Mouse (Mus musculus) forebrain, embryonic 16.5 days (tissue): ENCODE results near the gene Amt. TPM values are rescaled to one million over a fixed set of nuclear protein-coding genes. Genes with fewer than 3 reads are reported as not detected.

Source experiments
- ATAC-seq: fragments of 200-750 bp; cut with Nextera tagmentation; 2 replicates; pipeline ENCODE4 v1.8.0; 2017; ENCODE audit warnings: mild to moderate bottlenecking, moderate library complexity
- H3K27ac ChIP-seq: fragments of 300-500 bp; sonication (generic); 2 replicates; pipeline ENCODE4 v1.5.1; 2014; ENCODE audit warnings: low read length, control low read depth
- H3K27me3 ChIP-seq: fragments of 300-500 bp; sonication (generic); replicated peaks from 2 replicates; pipeline ENCODE4 v1.6.1; 2014; ENCODE audit warnings: low read length; ENCODE audit not compliant: control insufficient read depth, insufficient read depth
- H3K36me3 ChIP-seq: fragments of 300-500 bp; sonication (generic); 2 replicates; pipeline ENCODE4 v1.6.1; 2014; ENCODE audit not compliant: control insufficient read depth, insufficient read depth
- H3K4me1 ChIP-seq: fragments of 300-500 bp; sonication (generic); replicated peaks from 2 replicates; pipeline ENCODE4 v1.6.1; 2014; ENCODE audit warnings: low read length; ENCODE audit not compliant: control insufficient read depth, insufficient read depth
- H3K4me2 ChIP-seq: fragments of 300-500 bp; sonication (generic); 2 replicates; pipeline ENCODE4 v1.6.1; 2014; ENCODE audit warnings: mild to moderate bottlenecking, low read length, control low read depth
- H3K4me3 ChIP-seq: fragments of 300-500 bp; sonication (generic); replicated peaks from 2 replicates; pipeline ENCODE4 v1.5.1; 2014; ENCODE audit warnings: mild to moderate bottlenecking, low read length, control low read depth
- H3K9ac ChIP-seq: fragments of 300-500 bp; sonication (generic); replicated peaks from 2 replicates; pipeline ENCODE4 v1.6.1; 2014; ENCODE audit warnings: low read depth, low read length, control low read depth
- H3K9me3 ChIP-seq: fragments of 300-500 bp; sonication (generic); 2 replicates; pipeline ENCODE4 v1.6.1; 2016; ENCODE audit warnings: low read length; ENCODE audit not compliant: control insufficient read depth
- WGBS: fragments of 180-500 bp; shearing (Covaris S2); extraction: QIAGEN DNeasy Blood & Tissue Kit; methylation state at CpG from one replicate; pipeline ENCODE4 v1.1.7; 2014; 5-methylcytosine and 5-hydroxymethylcytosine counted together
- polyA plus RNA-seq: library from polyadenylated mRNA; unstranded; fragments of >200 nt; fragmentation: Nextera tagmentation; extraction: Ambion mirVana; gene quantifications from 2 replicates; pipeline ENCODE4 v1.2.1, GENCODE M21; 2015

Gene Amt
- polyA plus RNA-seq, 1 experiment from 2014 or later, result 23.8 TPM

GRCm38 (mm10) chr9:108342301-108342831 is 45.7 kb downstream of the Amt start:
- Histone ChIP-seq H3K4me2 (no peak overlapping the region), H3K36me3 (no peaks in the 10 kb centered on the region), H3K27ac (no peak overlapping the region), H3K4me1 (peaks cover 25% of the 10 kb centered on the region), H3K4me3 (no peak overlapping the region), H3K27me3 (no peaks in the 10 kb centered on the region), H3K9ac (no peak overlapping the region), H3K9me3 (no peaks in the 10 kb centered on the region)
- ATAC-seq, result no peak
- WGBS, result 58% methylated on average over 5 of the region's 5 CpGs

- Histone ChIP-seq H3K4me3 (no peak overlapping the region), H3K9me3 (no peaks in the 10 kb centered on the region), H3K36me3 (no peaks in the 10 kb centered on the region), H3K9ac (no peak overlapping the region), H3K4me2 (no peak overlapping the region), H3K4me1 (peaks cover 26% of the 10 kb centered on the region), H3K27me3 (no peaks in the 10 kb centered on the region), H3K27ac (no peak overlapping the region)
- ATAC-seq, result no peak
- WGBS, result 86% methylated on average over 3 of the region's 3 CpGs
These were observed 46.7 kb downstream of the Amt start for GRCm38 (mm10) chr9:108343331-108343730.

DNA sequence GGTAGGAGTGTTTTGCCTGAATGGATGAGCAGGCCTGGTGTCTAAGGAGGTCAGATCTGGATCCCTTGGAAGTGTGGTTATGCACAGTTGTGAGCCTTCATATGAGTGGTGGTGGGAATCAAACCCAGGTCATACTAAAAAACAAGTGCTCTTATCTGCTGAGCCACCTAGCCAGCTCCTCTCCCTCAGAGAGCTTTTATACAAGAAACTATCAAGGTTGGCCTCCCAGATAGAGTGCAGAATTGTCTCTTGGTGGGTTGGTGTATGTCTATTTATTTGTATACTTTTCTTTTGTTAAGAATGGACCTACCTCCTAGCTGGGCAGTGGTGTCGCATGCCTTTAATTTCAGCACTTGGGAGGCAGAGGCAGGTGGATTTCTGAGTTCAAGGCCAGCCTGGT is 47.2 kb downstream of the Amt start:
- H3K9me3 ChIP-seq, result no peaks in the 10 kb centered on the region
- no peak overlapping the region for H3K9ac ChIP-seq
- H3K27me3 ChIP-seq, result no peaks in the 10 kb centered on the region
- 95% methylated on average over 1 of the region's 1 CpGs for WGBS
- no peak for ATAC-seq
- no peak overlapping the region for H3K4me2 ChIP-seq
- no peak overlapping the region for H3K27ac ChIP-seq
- H3K4me1 ChIP-seq, result peaks cover 26% of the 10 kb centered on the region
- no peaks in the 10 kb centered on the region for H3K36me3 ChIP-seq
- H3K4me3 ChIP-seq, result no peak overlapping the region

DNA sequence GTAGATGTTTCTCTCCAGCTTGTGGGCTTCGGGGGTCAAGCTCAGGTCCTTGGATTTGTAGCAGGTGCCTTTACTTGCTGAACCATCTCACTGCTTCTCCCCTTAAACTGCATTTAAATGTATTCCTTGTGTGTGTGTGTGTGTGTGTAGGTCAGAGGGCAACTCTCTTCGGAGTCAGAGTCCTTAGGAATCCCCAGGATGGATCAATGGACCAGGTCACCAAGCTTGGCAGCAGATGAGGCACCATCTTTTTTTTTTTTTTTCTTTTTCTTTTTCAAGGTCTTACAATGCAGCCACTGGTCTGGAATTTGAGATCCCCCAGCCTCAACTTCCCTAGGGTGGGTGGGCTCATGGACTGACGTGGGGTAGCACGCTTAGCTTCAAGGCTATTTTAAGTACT is 47.8 kb downstream of the Amt start:
- Histone ChIP-seq H3K9ac (no peak overlapping the region), H3K36me3 (no peaks in the 10 kb centered on the region), H3K27me3 (no peaks in the 10 kb centered on the region), H3K4me3 (no peak overlapping the region), H3K4me2 (no peak overlapping the region), H3K27ac (no peak overlapping the region), H3K4me1 (peaks cover 31% of the 10 kb centered on the region), H3K9me3 (no peaks in the 10 kb centered on the region)
- no peak for ATAC-seq
- 87% methylated on average over 4 of the region's 4 CpGs for WGBS

GRCm38 (mm10) chr9:108347024-108347423 is 50.4 kb downstream of the Amt start:
- WGBS, result 4% methylated on average over 11 of the region's 11 CpGs
- peak overlapping the region; percentile 76 for H3K4me3 ChIP-seq
- H3K9ac ChIP-seq, result peak overlapping the region; percentile 83
- peak overlapping the region; percentile 89 for H3K27ac ChIP-seq
- peaks cover 22% of the 10 kb centered on the region for H3K4me1 ChIP-seq
- H3K4me2 ChIP-seq, result peak overlapping the region; percentile 69
- H3K9me3 ChIP-seq, result no peaks in the 10 kb centered on the region
- no peaks in the 10 kb centered on the region for H3K27me3 ChIP-seq
- ATAC-seq, result no peak; the same call in 1 of the 2 replicates
- peaks cover 14% of the 10 kb centered on the region for H3K36me3 ChIP-seq

GRCm38 (mm10) chr9:108347540-108348289 is 51.1 kb downstream of the Amt start, which contains the start of gene Usp4:
TSS of gene Usp4 (plus strand) at chr9:108347853.
- under 1% methylated on average over 73 of the region's 75 CpGs for WGBS
- ATAC-seq, result peak; percentile 95
- H3K27me3 ChIP-seq, result no peaks in the 10 kb centered on the region
- peaks cover 21% of the 10 kb centered on the region for H3K36me3 ChIP-seq
- peak within 1 kb of the TSS; percentile 83 for H3K9ac ChIP-seq
- H3K9me3 ChIP-seq, result no peaks in the 10 kb centered on the region
- peaks cover 22% of the 10 kb centered on the region for H3K4me1 ChIP-seq
- peak within 1 kb of the TSS; percentile 71 for H3K4me2 ChIP-seq
- H3K27ac ChIP-seq, result peak within 1 kb of the TSS; percentile 89
- peak within 1 kb of the TSS; percentile 76 for H3K4me3 ChIP-seq

GRCm38 (mm10) chr9:108348290-108348680 is 51.6 kb downstream of the Amt start:
- Histone ChIP-seq H3K4me1 (peaks cover 22% of the 10 kb centered on the region), H3K4me3 (peak overlapping the region; percentile 76), H3K36me3 (peaks cover 22% of the 10 kb centered on the region), H3K9me3 (no peaks in the 10 kb centered on the region), H3K27me3 (no peaks in the 10 kb centered on the region), H3K27ac (no peak overlapping the region; the same call in 1 of the 2 replicates), H3K9ac (peak overlapping the region; percentile 83), H3K4me2 (peak overlapping the region; percentile 71)
- 6% methylated on average over 14 of the region's 14 CpGs for WGBS
- ATAC-seq, result no peak

DNA sequence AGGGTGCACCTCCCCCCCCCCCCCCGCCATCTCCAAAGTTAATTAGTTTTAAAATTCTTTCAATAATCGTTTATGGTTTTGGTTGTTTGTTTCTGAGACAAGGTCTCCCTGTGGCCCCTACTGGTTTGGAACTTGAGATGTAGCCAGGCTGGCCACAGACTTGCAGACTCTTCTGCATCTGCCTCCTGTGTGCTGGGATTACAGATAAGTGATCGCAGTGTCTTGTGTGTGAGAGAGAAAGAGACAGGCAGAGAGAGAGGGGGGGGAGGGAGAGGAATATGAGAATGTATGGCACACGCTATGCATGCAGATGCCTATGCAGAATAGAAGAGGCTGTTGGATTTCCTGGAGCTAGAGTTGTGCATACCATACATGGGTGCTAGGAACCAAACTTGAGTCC is 53.1 kb downstream of the Amt start:
- WGBS, result 93% methylated on average over 3 of the region's 4 CpGs
- H3K4me3 ChIP-seq, result no peak overlapping the region
- no peaks in the 10 kb centered on the region for H3K27me3 ChIP-seq
- peaks cover 30% of the 10 kb centered on the region for H3K36me3 ChIP-seq
- no peak overlapping the region for H3K9ac ChIP-seq
- no peak for ATAC-seq
- H3K4me2 ChIP-seq, result no peak overlapping the region
- H3K4me1 ChIP-seq, result peaks cover 22% of the 10 kb centered on the region
- H3K9me3 ChIP-seq, result no peaks in the 10 kb centered on the region
- H3K27ac ChIP-seq, result no peak overlapping the region
